Mouse (Mus musculus) lung, postnatal 0 days (tissue): ENCODE results near the gene Hspa5.

Experiments
- CTCF ChIP-seq: IDR thresholded peaks from 2 replicates; pipeline ENCODE4 v1.5.1; 2016; ENCODE audit warnings: antibody characterized with exemption, mild to moderate bottlenecking
- EP300 ChIP-seq: IDR thresholded peaks from 2 replicates; pipeline ENCODE4 v1.6.1; 2016; ENCODE audit warnings: antibody characterized with exemption, mild to moderate bottlenecking, control low read depth

GRCm38 (mm10) chr2:34818492-34818891, 46.7 kb downstream of the Hspa5 start:
- TF ChIP-seq CTCF: no peak
- TF ChIP-seq EP300: no peak
